Mouse (Mus musculus): ENCODE results near the gene Krtap1-3. TPM values are rescaled to one million over a fixed set of nuclear protein-coding genes. Genes with fewer than 3 reads are reported as not detected.
"Not testable (repeated sequence)": the region's sequence is repeated elsewhere in the genome, so short reads cannot be mapped to it uniquely, and the experiment has no call there.

Krtap1-3 gene
- polyA plus RNA-seq, 1 experiment from 2014 or later = not detected

DNA sequence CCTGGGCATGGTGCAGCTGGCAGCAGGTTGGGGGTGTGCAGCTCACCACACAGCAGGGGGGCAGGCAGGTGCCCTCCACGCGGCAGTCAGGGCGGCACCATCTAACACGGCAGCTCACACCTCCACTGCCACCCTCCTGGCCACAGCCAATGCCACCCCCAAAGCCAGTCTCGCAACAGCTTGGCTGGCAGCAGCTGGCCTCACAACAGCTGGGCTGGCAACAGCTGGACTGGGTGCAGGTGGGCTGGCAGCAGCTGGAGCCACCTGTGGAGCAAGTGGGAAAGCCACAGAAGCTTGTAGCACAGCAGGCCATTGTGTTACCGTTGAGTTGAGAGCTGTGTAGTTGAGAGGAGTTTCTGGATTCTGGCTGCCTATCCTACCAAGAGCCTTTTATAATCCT lies 6.6 kb upstream of the Krtap1-3 start, which contains the start of gene Krtap9-3:
Gene Krtap9-3 (minus strand): TSS at position 364 of the 400 bp plus-strand sequence.
- not testable (repeated sequence) for H3K4me3 ChIP-seq (replicated peaks); ATAC-seq (ENCODE audit: low read depth); H3K27me3 ChIP-seq; H3K36me3 ChIP-seq; H3K9me3 ChIP-seq (replicated peaks); H3K27ac ChIP-seq; H3K4me1 ChIP-seq (replicated peaks); H3K9ac ChIP-seq; DNase-seq; H3K4me2 ChIP-seq
- 67% methylated on average over 6 of the region's 6 CpGs for WGBS (ENCODE audit: insufficient replicate concordance)

DNA sequence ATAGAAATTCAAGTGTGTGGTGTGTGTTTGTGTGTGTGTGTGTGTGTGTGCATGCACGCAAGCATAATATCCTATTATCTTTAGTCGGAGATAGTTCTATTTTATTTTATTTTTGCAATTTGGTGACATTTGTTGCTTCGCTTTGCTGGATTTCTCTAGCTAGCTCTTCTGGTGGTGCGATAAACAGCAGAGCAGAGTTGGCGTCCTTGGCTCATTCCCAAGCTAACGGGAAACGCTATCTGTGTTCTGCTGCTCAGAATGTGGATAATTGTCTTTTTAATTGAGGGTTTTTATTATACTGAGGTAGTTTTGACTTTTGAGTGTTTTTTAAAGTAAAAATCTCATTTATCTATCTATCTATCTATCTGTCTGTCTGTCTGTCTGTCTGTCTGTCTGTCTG lies 6.0 kb downstream of the Krtap1-3 start:
- Histone ChIP-seq H3K27me3 (no peaks in the 10 kb centered on the region), H3K9me3 (replicated peaks) (no peaks in the 10 kb centered on the region), H3K4me2 (no peak overlapping the region), H3K36me3 (no peaks in the 10 kb centered on the region), H3K27ac (no peak overlapping the region), H3K4me3 (replicated peaks) (no peak overlapping the region), H3K9ac (no peak overlapping the region), H3K4me1 (replicated peaks) (no peaks in the 10 kb centered on the region)
- DNase-seq (no peak), ATAC-seq (ENCODE audit: low read depth) (no peak)
- WGBS (ENCODE audit: insufficient replicate concordance) = 74% methylated on average over 7 of the region's 7 CpGs

DNA sequence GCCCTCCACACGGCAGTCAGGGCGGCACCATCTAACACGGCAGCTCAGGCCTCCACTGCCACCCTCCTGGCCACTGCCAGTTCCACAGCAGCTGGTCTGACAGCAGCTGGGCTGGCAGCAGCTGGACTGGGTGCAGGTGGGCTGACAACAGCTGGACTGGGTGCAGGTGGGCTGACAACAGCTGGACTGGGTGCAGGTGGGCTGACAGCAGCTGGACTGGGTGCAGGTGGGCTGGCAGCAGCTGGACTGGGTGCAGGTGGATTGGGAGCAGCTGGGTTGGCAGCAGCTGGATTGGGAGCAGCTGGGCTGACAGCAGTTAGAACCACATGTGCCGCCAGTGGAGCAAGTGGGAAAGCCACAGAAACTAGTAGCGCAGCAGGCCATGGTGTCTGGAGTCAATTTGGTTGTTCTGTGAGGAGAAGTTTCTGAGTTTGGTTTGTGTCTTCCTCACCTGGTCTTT lies 7.9 kb downstream of the Krtap1-3 start, which contains the start of gene Krtap1-4:
Gene Krtap1-4 (minus strand): TSS at position 410 of the 460 bp plus-strand sequence.
- Histone ChIP-seq H3K9ac (no peak within 1 kb of the TSS), H3K4me2 (no peak within 1 kb of the TSS), H3K27ac (no peak within 1 kb of the TSS), H3K9me3 (replicated peaks) (no peaks in the 10 kb centered on the region), H3K4me3 (replicated peaks) (no peak within 1 kb of the TSS), H3K4me1 (replicated peaks) (no peaks in the 10 kb centered on the region), H3K36me3 (no peaks in the 10 kb centered on the region), H3K27me3 (no peaks in the 10 kb centered on the region)
- ATAC-seq (ENCODE audit: low read depth) (no peak), DNase-seq (no peak)
- WGBS (ENCODE audit: insufficient replicate concordance) = 62% methylated on average over 5 of the region's 5 CpGs

- no peak for ATAC-seq (ENCODE audit: low read depth)
Measured at GRCm38 (mm10) chr11:99581564-99581963, 9.6 kb downstream of the Krtap1-3 start.

DNA sequence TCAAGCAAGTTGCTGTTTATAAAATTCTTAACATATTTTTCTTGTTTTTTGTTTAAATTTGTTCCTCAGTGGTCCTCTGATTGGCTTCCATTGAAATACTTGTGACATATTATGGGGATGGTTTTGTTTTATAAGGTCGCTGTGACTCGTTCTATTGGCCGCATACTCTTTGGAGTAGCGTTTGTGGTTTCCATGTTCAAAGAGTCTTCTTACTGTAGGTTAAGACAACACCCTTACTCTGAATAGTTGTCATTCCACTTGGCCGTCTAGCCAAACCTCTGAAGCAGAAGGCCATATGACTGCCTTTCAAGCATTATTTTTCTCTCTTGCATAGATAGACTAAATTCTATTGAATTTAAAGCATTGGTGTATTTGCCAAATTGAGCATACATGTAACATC lies 10.1 kb downstream of the Krtap1-3 start:
- Histone ChIP-seq H3K9ac (no peak overlapping the region), H3K36me3 (no peaks in the 10 kb centered on the region), H3K4me2 (no peak overlapping the region), H3K27ac (no peak overlapping the region), H3K27me3 (no peaks in the 10 kb centered on the region), H3K4me1 (replicated peaks) (no peaks in the 10 kb centered on the region), H3K4me3 (replicated peaks) (no peak overlapping the region), H3K9me3 (replicated peaks) (no peaks in the 10 kb centered on the region)
- no peak for DNase-seq
- 72% methylated on average over 5 of the region's 5 CpGs for WGBS (ENCODE audit: insufficient replicate concordance)
- ATAC-seq (ENCODE audit: low read depth) = no peak

More at GRCm38 (mm10) chr11:99581564-99581963, 9.6 kb downstream of the Krtap1-3 start:
- DNase-seq = no peak
- Histone ChIP-seq H3K27me3 (no peaks in the 10 kb centered on the region), H3K4me3 (replicated peaks) (no peak overlapping the region), H3K4me1 (replicated peaks) (no peaks in the 10 kb centered on the region), H3K9ac (no peak overlapping the region), H3K36me3 (no peaks in the 10 kb centered on the region), H3K27ac (no peak overlapping the region), H3K9me3 (replicated peaks) (no peaks in the 10 kb centered on the region), H3K4me2 (no peak overlapping the region)
- WGBS (ENCODE audit: insufficient replicate concordance) = 63% methylated on average over 6 of the region's 6 CpGs

DNA sequence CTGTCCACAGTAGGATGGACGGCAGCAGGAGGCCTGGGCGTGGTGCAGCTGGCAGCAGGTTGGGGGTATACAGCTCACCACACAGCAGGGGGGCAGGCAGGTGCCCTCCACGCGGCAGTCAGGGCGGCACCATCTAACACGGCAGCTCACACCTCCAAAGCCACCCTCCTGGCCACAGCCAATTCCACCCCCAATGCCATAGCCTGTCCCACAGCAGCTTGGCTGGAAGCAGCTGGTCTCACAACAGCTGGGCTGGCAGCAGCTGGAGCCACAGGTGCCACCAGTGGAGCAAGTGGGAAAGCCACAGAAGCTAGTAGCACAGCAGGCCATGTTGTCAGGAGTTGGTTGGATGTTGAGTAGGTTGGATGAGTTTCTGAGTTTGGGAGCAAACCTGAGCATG lies 10.5 kb downstream of the Krtap1-3 start, which contains the start of gene Krtap1-5:
Gene Krtap1-5 (minus strand): TSS at position 381 of the 400 bp plus-strand sequence.
- Histone ChIP-seq H3K27me3 (no peaks in the 10 kb centered on the region), H3K36me3 (no peaks in the 10 kb centered on the region), H3K9ac (no peak within 1 kb of the TSS), H3K27ac (no peak within 1 kb of the TSS), H3K4me1 (replicated peaks) (no peaks in the 10 kb centered on the region), H3K9me3 (replicated peaks) (no peaks in the 10 kb centered on the region), H3K4me3 (replicated peaks) (no peak within 1 kb of the TSS), H3K4me2 (no peak within 1 kb of the TSS)
- no peak for ATAC-seq (ENCODE audit: low read depth)
- DNase-seq = no peak
- 72% methylated on average over 6 of the region's 6 CpGs for WGBS (ENCODE audit: insufficient replicate concordance)

GRCm38 (mm10) chr11:99574106-99574505 lies 17.0 kb downstream of the Krtap1-3 start:
- Histone ChIP-seq H3K36me3 (no peaks in the 10 kb centered on the region), H3K9ac (no peak overlapping the region), H3K9me3 (replicated peaks) (no peaks in the 10 kb centered on the region), H3K4me1 (replicated peaks) (no peaks in the 10 kb centered on the region), H3K4me2 (no peak overlapping the region), H3K27me3 (no peaks in the 10 kb centered on the region), H3K27ac (no peak overlapping the region), H3K4me3 (replicated peaks) (no peak overlapping the region)
- ATAC-seq (ENCODE audit: low read depth) = no peak
- 5% methylated on average over 7 of the region's 7 CpGs for WGBS (ENCODE audit: insufficient replicate concordance)
- DNase-seq = peak; percentile 9

DNA sequence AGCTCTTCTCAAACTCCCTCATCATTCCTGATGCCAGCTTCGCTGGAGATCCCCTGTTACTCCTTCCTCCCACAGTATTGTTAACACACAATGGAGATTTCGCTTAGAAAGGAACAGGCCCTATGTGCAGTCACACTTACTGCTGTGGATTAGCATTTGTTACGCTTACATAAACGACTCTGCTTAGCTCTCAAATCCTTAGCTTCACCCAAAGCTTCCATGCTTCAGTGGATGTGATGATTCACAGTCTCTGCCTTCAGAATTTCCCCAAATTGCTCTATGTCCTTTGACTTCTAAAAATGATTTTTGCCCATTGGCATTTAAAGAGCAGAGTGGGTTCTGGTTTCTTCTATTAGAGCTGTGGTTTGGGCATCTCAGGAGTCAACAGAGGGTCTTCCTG lies 18.0 kb downstream of the Krtap1-3 start:
- H3K9ac ChIP-seq = no peak overlapping the region
- 60% methylated on average over 4 of the region's 4 CpGs for WGBS (ENCODE audit: insufficient replicate concordance)
- H3K4me2 ChIP-seq = no peak overlapping the region
- H3K27ac ChIP-seq = no peak overlapping the region
- ATAC-seq (ENCODE audit: low read depth) (no peak), DNase-seq (no peak)
- H3K4me3 ChIP-seq (replicated peaks) = no peak overlapping the region
- no peaks in the 10 kb centered on the region for H3K36me3 ChIP-seq
- no peaks in the 10 kb centered on the region for H3K4me1 ChIP-seq (replicated peaks)
- no peaks in the 10 kb centered on the region for H3K27me3 ChIP-seq
- no peaks in the 10 kb centered on the region for H3K9me3 ChIP-seq (replicated peaks)

- ATAC-seq (ENCODE audit: low read depth) = no peak
Measured at GRCm38 (mm10) chr11:99566530-99566929, 24.6 kb downstream of the Krtap1-3 start, which contains the start of gene Krtap3-1. TSS of gene Krtap3-1 (minus strand) at chr11:99566630.

GRCm38 (mm10) chr11:99562580-99562979 lies 28.6 kb downstream of the Krtap1-3 start:
- no peak for DNase-seq
- WGBS (ENCODE audit: insufficient replicate concordance) = 66% methylated on average over 6 of the region's 6 CpGs
- Histone ChIP-seq H3K4me1 (replicated peaks) (no peaks in the 10 kb centered on the region), H3K27ac (no peak overlapping the region), H3K36me3 (no peaks in the 10 kb centered on the region), H3K9ac (no peak overlapping the region), H3K9me3 (replicated peaks) (no peaks in the 10 kb centered on the region), H3K27me3 (no peaks in the 10 kb centered on the region), H3K4me2 (no peak overlapping the region), H3K4me3 (replicated peaks) (no peak overlapping the region)
- ATAC-seq (ENCODE audit: low read depth) = no peak

More at GRCm38 (mm10) chr11:99566530-99566929, 24.6 kb downstream of the Krtap1-3 start, which contains the start of gene Krtap3-1:
- no peak within 1 kb of the TSS for H3K27ac ChIP-seq
- H3K9ac ChIP-seq = no peak within 1 kb of the TSS
- no peaks in the 10 kb centered on the region for H3K27me3 ChIP-seq
- no peak within 1 kb of the TSS for H3K4me2 ChIP-seq
- no peaks in the 10 kb centered on the region for H3K36me3 ChIP-seq
- no peak within 1 kb of the TSS for H3K4me3 ChIP-seq (replicated peaks)
- no peak for DNase-seq
- 77% methylated on average over 7 of the region's 7 CpGs for WGBS (ENCODE audit: insufficient replicate concordance)
- H3K9me3 ChIP-seq (replicated peaks) = no peaks in the 10 kb centered on the region
- no peaks in the 10 kb centered on the region for H3K4me1 ChIP-seq (replicated peaks)

GRCm38 (mm10) chr11:99559366-99559765 lies 31.8 kb downstream of the Krtap1-3 start, which contains the start of gene Gm11939:
TSS of gene Gm11939 (minus strand) at chr11:99559466.
- ATAC-seq (ENCODE audit: low read depth) (no peak), DNase-seq (no peak)
- H3K4me1 ChIP-seq (replicated peaks) = no peaks in the 10 kb centered on the region
- no peak within 1 kb of the TSS for H3K4me3 ChIP-seq (replicated peaks)
- H3K27me3 ChIP-seq = no peaks in the 10 kb centered on the region
- H3K27ac ChIP-seq = no peak within 1 kb of the TSS
- no peak within 1 kb of the TSS for H3K4me2 ChIP-seq
- H3K9me3 ChIP-seq (replicated peaks) = no peaks in the 10 kb centered on the region
- 73% methylated on average over 9 of the region's 9 CpGs for WGBS (ENCODE audit: insufficient replicate concordance)
- H3K36me3 ChIP-seq = no peaks in the 10 kb centered on the region
- H3K9ac ChIP-seq = no peak within 1 kb of the TSS
